Mouse (Mus musculus) forebrain, postnatal 0 days (tissue): ENCODE data around the gene Acoxl. TPM values are rescaled to one million over a fixed set of nuclear protein-coding genes. Genes with fewer than 3 reads are reported as not detected.
A peak's percentile ranks its signal among the peaks of the same experiment; 100 is the strongest.

Source experiments
- ATAC-seq: fragments of 200-750 bp; cut with Nextera tagmentation; 2 replicates; pipeline ENCODE4 v1.8.0; 2017; ENCODE audit warnings: mild to moderate bottlenecking, moderate library complexity
- DNase-seq: peaks from one replicate; pipeline ENCODE4 v3.0.0-alpha.2; 2015
- H3K27ac ChIP-seq: fragments of 300-500 bp; sonication (generic); 2 replicates; pipeline ENCODE4 v1.5.1; 2014; ENCODE audit warnings: low read depth, mild to moderate bottlenecking, antibody characterized with exemption, low read length, moderate library complexity, mixed read lengths
- H3K27me3 ChIP-seq: fragments of 300-500 bp; sonication (generic); 2 replicates; pipeline ENCODE4 v1.6.1; 2014; ENCODE audit warnings: mild to moderate bottlenecking, low read length, mixed read lengths; ENCODE audit not compliant: insufficient read depth
- H3K36me3 ChIP-seq: fragments of 300-500 bp; sonication (generic); 2 replicates; pipeline ENCODE4 v1.6.1; 2014; ENCODE audit warnings: mild to moderate bottlenecking, moderate library complexity; ENCODE audit not compliant: insufficient read depth
- H3K4me1 ChIP-seq: fragments of 300-500 bp; sonication (generic); 2 replicates; pipeline ENCODE4 v1.6.1; 2014; ENCODE audit warnings: antibody characterized with exemption; ENCODE audit not compliant: insufficient read depth
- H3K4me2 ChIP-seq: fragments of 300-500 bp; sonication (generic); 2 replicates; pipeline ENCODE4 v1.6.1; 2014; ENCODE audit warnings: low read depth, mild to moderate bottlenecking, moderate library complexity
- H3K4me3 ChIP-seq: fragments of 300-500 bp; sonication (generic); 2 replicates; pipeline ENCODE4 v1.5.1; 2014; ENCODE audit warnings: low read depth, low read length, mixed read lengths
- H3K9ac ChIP-seq: fragments of 300-500 bp; sonication (generic); 2 replicates; pipeline ENCODE4 v1.6.1; 2014; ENCODE audit warnings: mild to moderate bottlenecking
- H3K9me3 ChIP-seq: fragments of 300-500 bp; sonication (generic); 2 replicates; pipeline ENCODE4 v1.6.1; 2016; ENCODE audit warnings: low read length
- CTCF ChIP-seq: sonication (generic); IDR thresholded peaks from 2 replicates; pipeline ENCODE4 v1.5.1; 2016; ENCODE audit warnings: antibody characterized with exemption, control low read depth, low read depth
- WGBS: fragments of 180-500 bp; shearing (Covaris S2); extraction: QIAGEN DNeasy Blood & Tissue Kit; methylation state at CpG from one replicate; pipeline ENCODE4 v1.1.7; 2014; 5-methylcytosine and 5-hydroxymethylcytosine counted together
- polyA plus RNA-seq: library from polyadenylated mRNA; unstranded; fragments of >200 nt; fragmentation: Nextera tagmentation; extraction: Ambion mirVana; gene quantifications from 2 replicates; pipeline ENCODE4 v1.2.1, GENCODE M21; 2015
- total RNA-seq: library from RNA; depleted of rRNA; stranded (reverse); fragments of >200 nt; gene quantifications from 2 replicates; pipeline ENCODE4 v1.2.3, GENCODE M21; 2014

Gene Acoxl
- total and polyA plus RNA-seq, 2 experiments from 2014 or later: 0.10 TPM; not detected in 1

DNA sequence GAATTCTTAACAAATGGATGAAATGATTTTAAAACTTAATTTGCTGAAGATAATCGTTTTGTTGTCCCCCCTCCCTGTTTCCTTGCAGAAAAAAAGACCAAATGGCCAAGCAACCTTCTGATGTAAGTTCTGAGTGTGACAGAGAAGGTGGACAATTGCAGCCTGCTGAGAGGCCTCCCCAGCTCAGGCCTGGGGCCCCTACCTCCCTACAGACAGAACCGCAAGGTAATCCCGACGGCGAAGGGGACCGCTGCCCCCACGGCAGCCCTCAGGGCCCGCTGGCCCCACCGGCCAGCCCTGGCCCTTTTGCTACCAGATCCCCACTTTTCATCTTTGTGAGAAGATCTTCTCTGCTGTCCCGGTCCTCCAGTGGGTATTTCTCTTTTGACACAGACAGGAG lies 289.9 kb downstream of the Acoxl start:
- no peak for TF ChIP-seq CTCF

DNA sequence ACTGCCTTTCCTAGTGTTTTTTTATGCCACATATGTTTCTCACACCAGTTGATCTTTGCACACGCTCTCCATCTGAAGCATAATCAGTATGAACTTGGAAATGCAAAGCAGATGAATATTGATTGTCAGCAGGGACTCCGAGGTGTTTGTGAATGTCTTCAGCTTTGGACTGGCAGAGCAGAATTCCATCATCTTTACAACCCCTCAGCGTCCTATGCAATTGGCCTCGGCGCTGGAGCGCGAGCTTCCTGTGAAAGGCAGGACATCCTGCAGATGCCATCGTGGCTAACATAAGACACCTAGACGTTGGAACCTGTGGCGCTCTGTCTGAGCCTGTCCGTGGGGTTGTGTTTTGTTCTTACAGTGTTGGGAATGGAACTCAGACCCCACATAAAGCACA lies 292.8 kb downstream of the Acoxl start:
- H3K4me2 ChIP-seq: no peak overlapping the region
- 85% methylated on average over 11 of the region's 11 CpGs for WGBS
- H3K27me3 ChIP-seq: no peaks in the 10 kb centered on the region; the same call in 1 of the 2 replicates
- H3K4me1 ChIP-seq: no peaks in the 10 kb centered on the region
- DNase-seq (no peak), ATAC-seq (no peak)
- no peak for TF ChIP-seq CTCF
- no peaks in the 10 kb centered on the region for H3K36me3 ChIP-seq
- no peak overlapping the region for H3K9ac ChIP-seq
- no peak overlapping the region for H3K27ac ChIP-seq
- no peak overlapping the region for H3K4me3 ChIP-seq
- no peaks in the 10 kb centered on the region for H3K9me3 ChIP-seq

More for the DNA sequence above, 289.9 kb downstream of the Acoxl start:
- H3K27ac ChIP-seq: no peak overlapping the region
- WGBS: 32% methylated on average over 10 of the region's 10 CpGs
- H3K4me3 ChIP-seq: peak overlapping the region; percentile 70; the same call in 1 of the 2 replicates
- no peak for ATAC-seq
- H3K9me3 ChIP-seq: no peaks in the 10 kb centered on the region
- H3K9ac ChIP-seq: no peak overlapping the region
- no peak for DNase-seq
- H3K4me1 ChIP-seq: peaks cover 9% of the 10 kb centered on the region
- peak overlapping the region; percentile 100 for H3K4me2 ChIP-seq
- peaks cover 20% of the 10 kb centered on the region for H3K27me3 ChIP-seq
- H3K36me3 ChIP-seq: no peaks in the 10 kb centered on the region

DNA sequence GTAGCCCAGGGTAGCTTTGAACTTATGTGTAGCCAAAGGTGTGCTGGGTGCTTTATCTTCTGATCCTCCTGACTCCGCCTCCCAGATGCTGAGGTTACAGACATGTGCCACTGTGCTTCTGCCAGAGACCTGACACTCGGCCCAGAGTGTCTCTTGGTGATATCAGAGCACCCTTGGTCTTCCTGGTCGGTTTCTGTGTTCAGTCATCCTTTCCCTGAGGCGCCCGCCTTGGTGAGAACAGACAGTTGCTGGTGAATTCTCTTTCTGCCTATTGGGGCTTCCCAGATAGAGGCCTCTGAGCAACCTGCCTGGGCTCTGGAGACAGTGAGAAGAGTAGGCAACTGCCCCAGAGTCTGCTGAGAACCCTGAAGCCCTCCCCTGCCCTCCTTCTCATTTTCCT lies 294.0 kb downstream of the Acoxl start:
- DNase-seq (no peak), ATAC-seq (no peak)
- H3K36me3 ChIP-seq: no peaks in the 10 kb centered on the region
- H3K4me3 ChIP-seq: no peak overlapping the region
- no peaks in the 10 kb centered on the region for H3K9me3 ChIP-seq
- H3K27ac ChIP-seq: no peak overlapping the region
- no peaks in the 10 kb centered on the region for H3K27me3 ChIP-seq
- WGBS: 90% methylated on average over 5 of the region's 5 CpGs
- H3K4me2 ChIP-seq: no peak overlapping the region
- TF ChIP-seq CTCF: no peak
- H3K4me1 ChIP-seq: no peaks in the 10 kb centered on the region
- no peak overlapping the region for H3K9ac ChIP-seq

GRCm38 (mm10) chr2:128133865-128134264 lies 295.2 kb downstream of the Acoxl start:
- ATAC-seq (no peak), DNase-seq (no peak)
- H3K4me2 ChIP-seq: no peak overlapping the region
- no peaks in the 10 kb centered on the region for H3K9me3 ChIP-seq
- no peaks in the 10 kb centered on the region for H3K27me3 ChIP-seq
- H3K9ac ChIP-seq: no peak overlapping the region
- H3K36me3 ChIP-seq: no peaks in the 10 kb centered on the region
- H3K4me3 ChIP-seq: no peak overlapping the region
- no peaks in the 10 kb centered on the region for H3K4me1 ChIP-seq
- TF ChIP-seq CTCF: no peak
- H3K27ac ChIP-seq: no peak overlapping the region

- no peak overlapping the region for H3K4me3 ChIP-seq
- H3K9ac ChIP-seq: no peak overlapping the region
- TF ChIP-seq CTCF: no peak
- WGBS: 81% methylated on average over 5 of the region's 5 CpGs
- H3K27me3 ChIP-seq: no peaks in the 10 kb centered on the region
- no peak for DNase-seq
- no peak overlapping the region for H3K4me2 ChIP-seq
- H3K9me3 ChIP-seq: no peaks in the 10 kb centered on the region
- no peak overlapping the region for H3K27ac ChIP-seq
- no peak for ATAC-seq
- no peaks in the 10 kb centered on the region for H3K36me3 ChIP-seq
- no peaks in the 10 kb centered on the region for H3K4me1 ChIP-seq
Measured at GRCm38 (mm10) chr2:128134474-128134873, 295.8 kb downstream of the Acoxl start.

DNA sequence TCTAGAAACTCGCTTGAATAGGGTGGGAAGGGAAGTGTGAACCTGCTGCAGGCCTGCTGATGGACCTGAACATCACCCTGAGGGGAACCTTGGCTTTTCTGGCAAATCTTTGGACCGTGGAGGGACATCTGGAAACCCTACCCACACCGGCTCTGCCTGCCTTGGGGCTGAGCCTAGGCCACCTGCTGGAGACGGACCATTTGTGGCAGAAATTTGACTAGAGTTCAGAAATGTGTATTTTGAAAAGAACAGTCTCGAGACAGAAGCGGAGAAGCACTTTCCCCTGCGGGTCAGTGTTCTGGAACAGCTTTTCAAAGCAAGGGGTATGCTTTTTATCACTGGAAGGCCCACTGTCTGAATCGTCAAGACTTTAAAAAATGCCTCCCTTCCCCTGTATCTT lies 296.3 kb downstream of the Acoxl start:
- H3K36me3 ChIP-seq: no peaks in the 10 kb centered on the region
- no peak for TF ChIP-seq CTCF
- ATAC-seq: no peak
- H3K4me1 ChIP-seq: 0 out of 2 replicates have a peak, but pooled peaks cover under 1% of the 10 kb centered on the region
- no peak overlapping the region for H3K4me2 ChIP-seq
- no peaks in the 10 kb centered on the region for H3K9me3 ChIP-seq
- DNase-seq: no peak
- H3K9ac ChIP-seq: no peak overlapping the region
- H3K27ac ChIP-seq: no peak overlapping the region
- H3K27me3 ChIP-seq: no peaks in the 10 kb centered on the region
- WGBS: 70% methylated on average over 8 of the region's 8 CpGs
- H3K4me3 ChIP-seq: no peak overlapping the region

- peaks cover 5% of the 10 kb centered on the region; the same call in 1 of the 2 replicates for H3K4me1 ChIP-seq
- 90% methylated on average over 16 of the region's 16 CpGs for WGBS
- ATAC-seq: no peak
- no peaks in the 10 kb centered on the region for H3K27me3 ChIP-seq
- H3K4me2 ChIP-seq: no peak overlapping the region
- no peak for TF ChIP-seq CTCF
- H3K27ac ChIP-seq: no peak overlapping the region
- DNase-seq: no peak
- H3K9ac ChIP-seq: no peak overlapping the region
- H3K36me3 ChIP-seq: no peaks in the 10 kb centered on the region
- H3K9me3 ChIP-seq: no peaks in the 10 kb centered on the region
- no peak overlapping the region for H3K4me3 ChIP-seq
Measured at GRCm38 (mm10) chr2:128136769-128137433, 298.2 kb downstream of the Acoxl start.
